In genomic region chr3:122704209-122704608, GRCm38 (mm10) we compare ENCODE assay signal across 13 mouse cellular contexts. TPM values are rescaled to one million over a fixed set of nuclear protein-coding genes. Genes with fewer than 3 reads are reported as not detected.
DNase-seq lines count a peak whose midpoint lies in the region; ATAC-seq and TF ChIP-seq lines count a peak whose summit lies in the region.
"Had no signal": no experiment of that assay in that cellular context is flagged by ENCODE, and none has a peak within 500 bp of the region (broad histone marks: within the 10 kb centered on the region; RNA-seq: fewer than 3 reads in every experiment).

No protein-coding gene starts in this region.

- H3K79me2 ChIP-seq in myocyte (ENCODE audit: control insufficient read depth, insufficient read depth), result no peaks in the 10 kb centered on the region

- no peak overlapping the region for H3ac ChIP-seq in myocyte (ENCODE audit: control insufficient read depth, insufficient read length)

- no peaks in the 10 kb centered on the region for H3K9me3 ChIP-seq in liver, embryonic 14.5 days (ENCODE audit: control insufficient read depth, low read length)
- H3K9me3 ChIP-seq: limb, embryonic 15.5 days had no signal

- H3K4me3 ChIP-seq in liver, embryonic 14.5 days (ENCODE audit: insufficient read depth in 1 of 2, low read depth in 2 of 2, low read length in 2 of 2), result no peak overlapping the region
- no peak overlapping the region for H3K4me3 ChIP-seq in myocyte
- H3K4me3 ChIP-seq: limb, embryonic 15.5 days had no signal

- H3K4me1 ChIP-seq in liver, embryonic 14.5 days (replicated peaks; ENCODE audit: control insufficient read depth in 2 of 2, insufficient read depth in 2 of 2, low read length in 1 of 2), result no peaks in the 10 kb centered on the region; a peak in 1 of 4 replicates
- H3K4me1 ChIP-seq: limb, embryonic 15.5 days had no signal

- no peak for TF ChIP-seq CTCF in liver, embryonic 14.5 days (IDR thresholded peaks at IDR 0.05; ENCODE audit: low read depth)

- H3K36me3 ChIP-seq in liver, embryonic 14.5 days (replicated peaks; ENCODE audit: control insufficient read depth, insufficient read depth, low read depth), result no peaks in the 10 kb centered on the region
- no peaks in the 10 kb centered on the region for H3K36me3 ChIP-seq in myocyte (ENCODE audit: control insufficient read depth, insufficient read depth)
- H3K36me3 ChIP-seq: limb, embryonic 15.5 days had no signal

- WGBS in liver, embryonic 14.5 days (ENCODE audit: insufficient replicate concordance), result 8% methylated on average over 6 of the region's 6 CpGs

- intact Hi-C loops in left cerebral cortex, postnatal 10 days (cut with DNase I), result no loop called here

- H3K27me3 ChIP-seq in liver, embryonic 14.5 days (ENCODE audit: control insufficient read depth, insufficient read depth, low read length), result no peaks in the 10 kb centered on the region
- no peaks in the 10 kb centered on the region for H3K27me3 ChIP-seq in myocyte (ENCODE audit: control insufficient read depth, insufficient read depth, insufficient read length)
- H3K27me3 ChIP-seq: limb, embryonic 15.5 days had no signal

- no peak for TF ChIP-seq EP300 in liver, embryonic 14.5 days (IDR thresholded peaks at IDR 0.05; ENCODE audit: low read depth)

- no peak for TF ChIP-seq POLR2A in myocyte (IDR thresholded peaks at IDR 0.05; ENCODE audit: insufficient read length, low read depth)

- H3K9ac ChIP-seq in liver, embryonic 14.5 days (replicated peaks), result no peak overlapping the region
- H3K9ac ChIP-seq: limb, embryonic 15.5 days had no signal

- ATAC-seq in liver, embryonic 14.5 days (ENCODE audit: insufficient read depth), result peak; percentile 60
- no peak for ATAC-seq in cerebellum, adult (ENCODE audit: insufficient number of reproducible peaks, low FRiP score, low TSS enrichment)
- ATAC-seq: forebrain, embryonic 14.5 days had no signal

- no peak overlapping the region for H3K27ac ChIP-seq in liver, embryonic 14.5 days
- H3K27ac ChIP-seq: limb, embryonic 15.5 days had no signal

- DNase-seq in kidney, postnatal 10 days, result peak; percentile 14
- no peak for DNase-seq in kidney, postnatal 36 days
- peak; percentile 71 for DNase-seq in embryo, embryonic 10.5 days (ENCODE audit: low spot score)
- peak in 1 of 3 experiments; percentile 11 for DNase-seq in liver, embryonic 14.5 days (ENCODE audit: low read depth in 3 of 3, low spot score in 3 of 3)
- DNase-seq in layer of hippocampus, adult 11-12 months (ENCODE audit: low spot score), result no peak
- DNase-seq in left cerebral cortex, postnatal 10 days (ENCODE audit: extremely low spot score in 1 of 2, low spot score in 2 of 2), result no peak
- DNase-seq: cerebellum, adult 18-20 months; kidney, adult 18-20 months; thymus, postnatal 4 days had no signal

- H3K4me2 ChIP-seq in liver, embryonic 14.5 days (ENCODE audit: low read depth), result no peak overlapping the region
- H3K4me2 ChIP-seq in myocyte (ENCODE audit: low read depth), result peak overlapping the region; percentile 61
- H3K4me2 ChIP-seq: limb, embryonic 15.5 days had no signal

TF ChIP-seq in myocyte, 11 proteins besides CTCF, POLR2A, EP300 and RAD21:
- TF ChIP-seq TCF12 (IDR thresholded peaks at IDR 0.05; ENCODE audit: insufficient read depth, poor library complexity, severe bottlenecking), result peak; percentile 37
- TF ChIP-seq POLR2AphosphoS2 (IDR thresholded peaks at IDR 0.05; ENCODE audit: insufficient read length, low read depth), result no peak
- peak in 2 of 3 experiments; percentile 16 to 57 for TF ChIP-seq MYOD1 (IDR thresholded peaks at IDR 0.05; ENCODE audit: control insufficient read depth in 1 of 3, insufficient read length in 2 of 3, low read depth in 2 of 3)
- TF ChIP-seq USF1 (IDR thresholded peaks at IDR 0.05; ENCODE audit: low read depth), result no peak
- peak; percentile 90 for TF ChIP-seq SRF (IDR thresholded peaks at IDR 0.05; ENCODE audit: control insufficient read depth, insufficient read length, low read depth)
- TF ChIP-seq MYOG (IDR thresholded peaks at IDR 0.05; ENCODE audit: control insufficient read depth in 1 of 3, insufficient read depth in 1 of 3, insufficient read length in 2 of 3, low read depth in 2 of 3), result peak in 2 of 3 experiments; percentile 66 to 73
- TF ChIP-seq CEBPB (IDR thresholded peaks at IDR 0.05; ENCODE audit: insufficient read depth, poor library complexity, severe bottlenecking), result no peak
- no peak for TF ChIP-seq REST (IDR thresholded peaks at IDR 0.05; ENCODE audit: insufficient read depth, insufficient read length)
- no peak for TF ChIP-seq TCF3 (IDR thresholded peaks at IDR 0.05; ENCODE audit: insufficient read length, low read depth)
- TF ChIP-seq MAX (IDR thresholded peaks at IDR 0.05; ENCODE audit: low read depth), result no peak
- TF ChIP-seq E2F4 (IDR thresholded peaks at IDR 0.05; ENCODE audit: insufficient read depth), result no peak

RNA-seq across cellular contexts. Expression of gene Pde5a, which starts 24.5 kb away (rescaled TPM):
- 1.1 and 1.5 TPM in 2 replicates for polyA plus RNA-seq in liver, embryonic 14.5 days (2012; rRNA removed)
- 1.0 and 1.8 TPM in 2 replicates for polyA plus RNA-seq in liver, embryonic 14.5 days (2014; fragmentation: Nextera tagmentation; extraction: Ambion mirVana)
- 4.5 TPM for polyA plus RNA-seq in myocyte (2012; fragmentation: generic; extraction: Trizol)
- 10 to 100 TPM in 1 of 2 experiments, 1 to 10 TPM in 1; 8.9 to 14.3 TPM for total RNA-seq in left cerebral cortex, postnatal 10 days (2021)

Comparison
In these comparisons a context has a peak if more than half of its experiments do, and no peak if none do; other contexts are left out.
1. DNase-seq: peak in kidney, postnatal 10 days (single experiment) and embryo, embryonic 10.5 days (single experiment); none in kidney, postnatal 36 days (0 of 2), layer of hippocampus, adult 11-12 months (single experiment) and left cerebral cortex, postnatal 10 days (0 of 2).